Mouse (Mus musculus) spleen, adult 12 weeks (tissue): ENCODE results near the gene Tusc2.
"Not testable (repeated sequence)": the region's sequence is repeated elsewhere in the genome, so short reads cannot be mapped to it uniquely, and the experiment has no call there.

Experiments
- DNase-seq: peaks from one replicate; pipeline ENCODE4 v3.0.0; 2022; ENCODE audit warnings: low spot score

Gene Tusc2

DNA sequence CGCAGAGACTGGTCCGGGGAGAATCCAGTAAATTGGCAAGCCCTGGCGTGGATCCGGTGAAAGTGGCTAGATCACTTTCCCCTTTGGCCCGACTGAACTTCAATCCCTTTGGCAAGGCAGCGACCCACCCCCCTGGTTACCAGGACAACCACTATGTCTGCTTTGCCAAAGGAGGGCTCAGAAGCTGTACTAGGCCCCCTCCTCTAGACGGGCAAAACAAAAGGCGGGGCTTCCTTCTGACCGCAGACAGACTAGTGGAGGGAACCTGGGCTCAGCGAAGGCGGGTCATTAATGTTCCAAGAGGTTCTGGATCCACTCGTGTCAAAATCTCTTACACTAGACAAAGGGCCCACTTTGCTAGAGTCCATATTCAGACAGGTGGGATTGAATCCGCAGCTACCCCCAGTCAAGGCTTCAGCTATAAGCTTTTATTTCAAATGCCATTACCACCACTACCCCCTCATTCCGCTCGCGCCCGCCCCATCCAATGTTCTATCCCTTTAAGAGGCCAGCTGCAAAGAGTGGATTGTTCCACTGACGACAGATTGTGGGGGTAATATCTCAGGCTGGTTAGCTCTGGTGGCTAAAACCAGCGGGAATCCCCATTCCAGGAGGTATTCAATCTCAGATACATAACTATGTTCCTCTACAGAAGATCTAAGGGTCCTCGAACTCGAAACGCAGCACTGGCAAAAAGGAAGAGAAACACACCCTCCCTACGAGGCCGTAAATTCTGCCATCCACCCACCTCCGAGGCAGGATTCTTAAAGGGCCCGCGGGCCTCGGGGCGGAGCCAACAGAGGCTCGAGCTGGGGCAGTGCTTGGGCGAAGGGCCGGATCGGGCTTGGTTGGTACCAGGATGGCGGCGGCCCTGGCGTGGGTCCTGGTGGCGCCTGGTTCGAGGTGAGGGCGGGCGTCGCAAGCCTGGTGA is 5.5 kb downstream of the Tusc2 start:
- DNase-seq: peak; percentile 88

- DNase-seq: no peak
These were observed 6.2 kb downstream of the Tusc2 start for GRCm38 (mm10) chr9:107569270-107569669.

DNA sequence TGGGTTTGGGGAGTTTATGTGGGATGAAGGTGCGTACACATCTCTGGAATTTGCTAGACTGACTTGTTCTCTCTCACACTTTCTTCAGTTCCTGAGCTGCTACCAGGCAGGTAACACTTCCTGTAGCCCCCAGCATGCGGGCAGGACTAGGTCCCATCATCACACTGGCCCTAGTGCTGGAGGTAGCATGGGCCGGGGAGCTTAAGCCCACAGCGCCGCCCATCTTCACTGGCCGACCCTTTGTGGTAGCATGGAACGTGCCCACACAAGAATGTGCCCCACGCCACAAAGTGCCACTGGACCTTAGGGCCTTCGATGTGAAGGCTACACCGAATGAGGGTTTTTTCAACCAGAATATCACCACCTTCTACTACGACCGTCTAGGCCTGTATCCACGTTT is 7.0 kb downstream of the Tusc2 start:
- DNase-seq: no peak

- DNase-seq: no peak
These were observed 7.8 kb downstream of the Tusc2 start for GRCm38 (mm10) chr9:107570845-107571244.

- no peak for DNase-seq
These were observed 8.7 kb downstream of the Tusc2 start for GRCm38 (mm10) chr9:107571534-107572326.

- no peak for DNase-seq
These were observed 9.2 kb downstream of the Tusc2 start for GRCm38 (mm10) chr9:107572327-107572662.

- not testable (repeated sequence) for DNase-seq
These were observed 10.7 kb downstream of the Tusc2 start for GRCm38 (mm10) chr9:107573774-107574173.

GRCm38 (mm10) chr9:107575579-107576356 is 12.7 kb downstream of the Tusc2 start:
- DNase-seq: no peak

- peak; percentile 64 for DNase-seq
These were observed 13.5 kb downstream of the Tusc2 start, which contains the start of gene Hyal1 for GRCm38 (mm10) chr9:107576357-107577107. Gene Hyal1 (plus strand): TSS chr9:107576927.

- no peak for DNase-seq
These were observed 14.8 kb downstream of the Tusc2 start for GRCm38 (mm10) chr9:107577871-107578270.

DNA sequence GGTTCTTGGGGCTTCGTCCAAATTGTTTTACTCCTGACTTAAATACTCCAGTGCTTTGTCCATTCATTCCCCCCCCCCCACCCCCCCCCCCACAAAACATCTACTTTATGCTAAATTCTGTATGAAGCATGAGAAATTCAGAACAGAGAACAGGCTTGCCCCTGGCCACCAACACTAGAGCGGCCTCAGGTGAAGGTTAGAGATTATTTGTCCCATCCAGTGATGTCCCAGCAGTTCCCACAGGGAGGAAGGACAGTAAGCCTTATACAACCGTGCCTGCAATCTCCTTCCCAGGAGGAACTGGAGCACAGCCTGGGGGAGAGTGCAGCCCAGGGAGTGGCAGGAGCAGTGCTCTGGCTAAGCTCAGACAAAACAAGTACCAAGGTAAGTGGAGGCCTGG is 15.5 kb downstream of the Tusc2 start, which contains the start of gene Naa80:
TSS of gene Naa80 (plus strand) at position 301 of the 400 bp plus-strand sequence.
- DNase-seq: no peak

DNA sequence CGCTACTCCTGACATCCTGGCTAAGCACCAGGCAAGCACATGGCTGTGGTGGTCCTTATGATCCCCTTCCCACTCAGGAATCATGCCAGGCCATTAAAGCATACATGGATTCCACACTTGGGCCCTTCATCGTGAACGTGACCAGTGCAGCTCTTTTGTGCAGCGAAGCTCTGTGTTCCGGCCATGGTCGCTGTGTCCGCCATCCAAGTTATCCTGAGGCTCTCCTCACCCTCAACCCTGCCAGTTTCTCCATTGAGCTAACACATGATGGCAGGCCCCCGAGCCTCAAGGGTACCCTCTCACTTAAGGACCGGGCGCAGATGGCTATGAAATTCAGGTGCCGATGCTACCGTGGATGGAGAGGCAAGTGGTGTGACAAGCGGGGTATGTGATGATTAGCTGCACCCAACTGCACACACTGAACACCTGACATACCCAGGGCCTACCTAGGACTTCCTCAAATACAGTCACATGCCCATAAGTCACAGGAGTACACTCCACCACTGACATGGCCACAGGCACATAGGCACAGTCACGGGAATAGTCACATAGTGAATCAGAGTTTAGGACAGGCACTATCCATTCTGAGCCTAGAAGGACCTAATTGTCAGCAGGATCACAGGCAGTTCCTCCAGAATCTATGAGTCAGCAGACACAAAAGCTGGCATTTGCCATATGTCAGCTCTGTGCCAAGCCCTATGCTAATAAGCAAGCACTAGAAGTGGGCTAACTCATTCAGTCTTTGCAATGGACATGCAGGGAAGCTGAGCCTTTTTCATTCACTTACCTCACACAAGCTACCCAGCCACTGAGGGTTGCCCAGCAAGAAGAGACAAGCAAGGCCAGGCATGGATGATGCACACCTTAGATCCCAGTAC is 16.2 kb downstream of the Tusc2 start:
- no peak for DNase-seq

DNA sequence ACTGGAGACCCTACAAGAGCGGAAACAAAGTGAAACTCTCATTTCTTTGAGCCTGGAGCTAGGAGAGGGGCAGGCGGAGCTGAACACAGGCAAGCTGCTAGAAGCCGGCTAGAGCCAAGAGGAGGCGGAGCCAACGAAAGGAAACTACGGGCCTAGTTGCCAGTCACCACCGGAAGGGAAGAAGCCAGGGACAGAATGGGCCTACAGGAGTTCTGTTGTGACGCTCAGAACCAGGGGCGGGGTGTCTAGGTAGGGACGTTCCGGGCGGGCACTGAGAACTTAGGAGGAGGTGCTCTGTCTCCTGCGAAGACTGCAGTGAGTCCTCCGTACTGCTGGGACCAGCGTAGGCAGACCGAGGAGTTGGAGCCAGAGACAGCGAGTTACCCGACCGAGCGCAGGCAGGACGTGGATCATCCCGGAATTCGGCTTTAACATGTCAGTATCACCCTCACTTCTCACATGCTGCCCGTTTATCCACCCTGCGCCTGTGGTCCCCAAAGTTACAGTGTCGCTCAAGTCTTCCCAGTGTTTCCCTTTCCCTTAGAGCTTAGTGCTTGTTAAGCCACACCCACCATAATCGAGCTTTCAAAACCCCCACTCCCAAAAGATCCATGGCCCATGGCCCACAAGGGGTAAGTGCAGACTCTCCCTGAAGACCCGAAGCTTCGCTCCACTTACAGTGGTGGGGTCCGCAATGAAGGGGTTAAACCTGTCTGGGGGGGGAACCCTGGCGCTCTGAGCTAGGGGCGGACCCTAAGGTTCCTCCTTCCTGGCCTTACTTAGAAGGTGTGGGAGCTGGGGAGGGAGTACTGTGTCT is 17.7 kb downstream of the Tusc2 start, which contains the start of gene Hyal3:
TSS of gene Hyal3 (plus strand) at position 318 of the 817 bp plus-strand sequence.
- DNase-seq: peak; percentile 76

DNA sequence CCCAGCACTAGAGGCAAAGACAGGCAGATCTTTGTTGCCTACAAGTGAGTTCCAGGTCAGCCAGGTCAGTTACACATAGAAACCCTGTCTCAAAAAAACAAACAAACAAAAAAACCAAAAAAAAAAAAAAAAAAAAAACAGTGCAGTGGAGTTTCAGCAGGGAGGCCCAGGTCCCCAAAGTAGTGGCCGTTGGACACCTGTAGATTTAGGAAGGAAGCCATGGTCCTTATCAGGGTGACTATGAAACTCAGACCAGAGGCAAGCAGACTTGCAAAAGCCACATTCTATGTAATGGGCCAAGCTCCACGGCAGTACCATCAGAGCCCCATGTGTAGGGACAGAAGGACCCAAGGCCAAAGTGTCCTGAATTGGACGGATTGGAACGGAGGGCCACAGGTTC is 18.5 kb downstream of the Tusc2 start:
- no peak for DNase-seq

- DNase-seq: no peak
These were observed 19.5 kb downstream of the Tusc2 start for GRCm38 (mm10) chr9:107582509-107583062.

DNA sequence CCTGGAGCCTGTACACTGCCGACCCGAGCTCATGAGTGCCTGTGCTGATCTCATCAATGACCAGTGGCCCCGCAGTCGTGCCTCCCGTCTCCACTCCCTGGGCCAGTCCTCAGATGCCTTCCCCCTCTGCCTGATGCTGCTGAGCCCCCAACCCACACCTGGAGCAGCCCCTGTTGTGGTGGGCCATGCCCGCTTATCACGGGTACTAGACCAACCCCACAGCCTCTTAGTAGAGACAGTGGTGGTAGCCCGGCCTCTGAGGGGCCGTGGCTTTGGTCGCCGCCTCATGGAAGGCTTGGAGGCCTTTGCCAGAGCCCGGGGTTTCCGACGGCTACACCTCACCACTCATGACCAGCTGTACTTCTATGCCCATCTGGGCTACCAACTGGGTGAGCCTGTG is 20.1 kb downstream of the Tusc2 start:
- no peak for DNase-seq

DNA sequence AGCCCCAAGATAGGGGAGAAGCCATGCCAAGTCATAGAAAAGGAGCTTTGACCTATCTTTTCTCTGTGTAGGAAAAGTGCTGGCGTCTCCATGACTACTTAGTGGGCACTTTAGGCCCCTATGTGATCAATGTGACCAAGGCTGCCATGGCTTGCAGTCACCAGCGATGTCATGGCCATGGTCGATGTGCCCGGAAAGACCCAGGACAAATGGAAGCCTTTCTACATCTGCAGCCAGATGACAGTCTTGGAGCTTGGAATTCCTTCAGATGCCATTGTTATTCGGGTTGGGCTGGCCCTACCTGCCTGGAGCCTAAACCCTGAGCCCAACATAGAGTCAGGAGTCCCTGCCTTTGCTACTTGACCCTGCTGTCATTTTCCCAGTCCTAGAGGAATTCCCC is 23.4 kb downstream of the Tusc2 start:
- DNase-seq: no peak

DNA sequence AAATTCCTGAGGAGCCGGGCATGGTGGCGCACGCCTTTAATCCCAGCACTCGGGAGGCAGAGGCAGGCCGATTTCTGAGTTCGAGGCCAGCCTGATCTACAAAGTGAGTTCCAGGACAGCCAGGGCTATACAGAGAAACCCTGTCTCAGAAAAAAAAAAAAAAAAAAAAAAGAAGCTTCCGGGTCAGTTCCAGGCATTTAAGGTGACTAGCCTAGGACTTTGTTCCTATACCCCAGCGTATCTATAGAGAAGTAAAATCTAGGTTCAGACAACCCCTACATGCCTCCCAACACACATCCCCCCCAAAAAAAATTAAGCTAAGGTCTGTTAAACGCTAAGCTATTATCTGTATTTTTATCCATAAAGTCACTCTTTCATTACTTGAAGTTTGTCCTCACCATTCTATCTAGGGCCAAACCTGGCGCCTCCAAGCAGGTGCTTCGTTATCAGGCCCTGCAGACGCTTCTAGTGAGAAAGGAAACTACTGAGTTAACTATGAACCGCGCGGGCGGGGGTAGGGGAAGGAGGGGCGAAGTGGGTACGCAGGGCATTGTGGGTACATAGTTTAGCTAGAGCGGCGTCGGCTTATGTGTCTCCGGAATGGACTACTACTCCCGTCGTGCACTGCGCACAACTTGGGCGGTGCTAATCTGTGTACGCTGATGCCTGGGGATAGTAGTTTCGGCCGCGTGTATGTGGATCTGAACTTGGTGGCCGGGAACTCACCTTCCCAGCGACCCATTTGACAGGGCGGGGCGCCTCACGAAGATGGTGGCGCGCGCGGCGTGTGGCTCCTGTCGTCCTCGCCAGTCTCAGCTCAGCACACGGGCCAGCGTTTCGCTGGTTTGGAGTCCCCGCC is 24.1 kb downstream of the Tusc2 start, which contains the start of gene Ifrd2:
TSS of gene Ifrd2 (plus strand) at position 669 of the 859 bp plus-strand sequence.
- DNase-seq: peak; percentile 92
